Mouse (Mus musculus): ENCODE results near the gene Fam207a.

Fam207a gene

DNA sequence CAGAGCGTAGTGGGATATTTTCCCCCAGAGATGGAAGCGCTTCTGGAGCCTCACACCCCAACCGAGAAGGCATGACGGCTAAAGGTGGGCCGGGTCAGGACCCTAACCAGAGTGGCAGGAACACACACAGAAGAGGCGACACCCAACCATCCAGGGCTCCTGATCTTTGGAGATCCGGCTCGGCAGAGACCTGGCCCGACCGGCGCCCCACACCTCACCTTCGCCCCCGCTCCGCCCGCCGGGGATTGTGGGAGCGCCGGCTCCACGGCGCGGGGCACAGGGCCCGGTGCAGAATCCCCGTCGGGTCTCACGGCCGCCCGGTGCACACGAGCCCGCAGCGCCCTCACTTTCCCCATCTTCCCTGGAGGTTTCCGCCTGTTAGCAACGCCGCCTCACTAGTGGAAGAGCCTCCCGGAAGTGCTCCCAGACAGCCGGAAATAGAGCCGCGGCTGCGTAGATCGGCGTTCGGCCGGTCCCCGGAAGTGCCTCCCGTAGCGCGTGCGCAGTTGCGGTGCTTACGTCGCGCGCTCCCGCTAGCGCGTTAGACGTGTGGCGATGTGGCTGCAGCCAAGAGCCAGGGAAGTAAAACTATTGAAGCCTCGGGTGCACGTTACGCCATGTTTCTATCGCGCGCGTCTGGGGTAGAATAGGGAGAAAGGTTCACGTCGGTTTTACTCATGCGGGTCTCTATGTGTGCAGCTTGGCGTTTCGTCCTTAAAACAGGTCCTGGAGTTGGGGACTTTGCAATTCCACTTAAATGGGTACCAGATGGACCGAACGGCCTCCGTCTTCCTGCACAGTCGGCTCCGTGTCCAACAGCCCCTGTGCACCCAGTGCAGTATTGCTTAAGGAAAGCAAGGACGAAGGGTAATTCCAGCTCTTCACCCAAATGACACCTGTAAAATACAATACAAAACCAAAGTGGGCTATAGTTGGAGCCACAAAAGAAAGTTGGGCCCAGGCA, at the start of gene Fam207a:
Fam207a (minus strand) TSS at position 401 of the 964 bp plus-strand sequence.
- peak; percentile 81 for ATAC-seq (ENCODE audit: insufficient number of reproducible peaks, low FRiP score, low TSS enrichment)

DNA sequence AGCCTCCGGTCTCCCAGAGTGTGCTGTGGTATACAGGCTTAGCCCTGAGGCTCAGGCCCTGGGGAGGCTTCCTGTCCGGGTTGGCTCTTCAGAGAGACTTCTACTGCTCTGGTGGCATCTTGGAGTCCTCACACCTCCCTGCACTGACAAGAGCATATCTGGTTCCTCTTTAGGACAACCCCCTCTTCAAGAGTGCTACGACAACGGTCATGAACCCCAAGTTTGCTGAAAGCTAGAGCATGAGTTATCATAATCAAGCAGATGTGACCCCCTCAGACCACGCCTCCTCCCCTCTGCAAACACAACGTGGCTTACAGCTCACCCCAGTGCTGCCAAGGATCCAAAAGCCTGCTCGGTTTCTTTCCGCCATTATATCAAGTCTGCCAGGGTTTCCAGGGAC, 49.4 kb upstream of the Fam207a start:
- ATAC-seq (ENCODE audit: insufficient number of reproducible peaks, low FRiP score, low TSS enrichment) = no peak

DNA sequence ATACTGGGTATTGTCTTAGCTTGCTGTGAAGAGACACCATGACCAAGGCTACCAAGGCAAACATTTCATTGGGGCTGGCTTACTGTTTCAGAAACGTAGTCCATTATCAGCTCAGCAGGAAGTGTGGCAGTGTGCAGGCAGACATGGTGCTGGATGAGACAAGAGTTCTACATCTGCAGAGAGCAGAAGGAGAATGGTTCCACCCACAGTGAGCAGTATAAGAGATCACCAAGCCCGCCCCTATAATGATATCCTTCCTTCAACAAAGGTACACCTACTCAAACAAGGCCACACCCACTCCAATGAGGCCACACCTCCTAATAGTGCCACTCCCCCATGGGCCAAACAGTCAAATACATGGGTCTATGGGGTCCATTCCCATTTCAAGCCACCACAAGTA, 45.9 kb upstream of the Fam207a start:
- ATAC-seq (ENCODE audit: insufficient number of reproducible peaks, low FRiP score, low TSS enrichment) = no peak

DNA sequence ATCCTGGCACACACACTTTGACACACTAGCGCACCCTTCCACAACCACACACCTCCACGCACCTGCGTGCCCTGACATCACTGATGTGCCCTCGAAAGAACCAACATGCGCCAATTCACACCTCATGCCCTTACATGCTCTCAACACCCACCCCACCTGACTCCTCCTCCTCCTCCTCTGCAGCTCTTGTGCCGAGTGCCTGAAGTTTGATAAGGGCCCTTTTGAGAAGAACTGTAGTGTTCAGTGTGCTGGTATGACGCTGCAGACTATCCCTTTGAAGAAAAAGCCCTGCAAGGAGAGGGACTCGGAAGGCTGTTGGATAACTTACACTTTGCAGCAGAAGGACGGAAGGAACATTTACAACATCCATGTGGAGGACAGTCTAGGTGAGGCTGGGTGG, 45.2 kb upstream of the Fam207a start:
- ATAC-seq (ENCODE audit: insufficient number of reproducible peaks, low FRiP score, low TSS enrichment) = no peak

DNA sequence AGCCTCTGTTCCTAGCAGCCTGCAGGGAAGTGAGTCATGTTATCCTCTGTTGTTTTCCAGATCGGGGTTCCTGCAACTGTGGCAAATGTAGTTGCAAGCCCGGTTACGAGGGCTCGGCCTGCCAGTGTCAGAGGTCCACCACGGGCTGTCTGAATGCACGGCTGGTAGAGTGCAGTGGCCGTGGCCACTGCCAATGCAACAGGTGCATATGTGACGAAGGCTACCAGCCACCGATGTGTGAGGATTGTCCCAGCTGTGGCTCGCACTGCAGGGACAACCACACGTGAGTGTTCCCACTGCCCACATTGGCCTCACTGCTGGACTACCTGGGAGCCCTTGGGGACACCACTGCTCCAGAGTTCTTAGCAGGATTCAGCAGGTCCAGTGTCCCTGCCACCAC, 44.5 kb upstream of the Fam207a start:
- no peak for ATAC-seq (ENCODE audit: insufficient number of reproducible peaks, low FRiP score, low TSS enrichment)

DNA sequence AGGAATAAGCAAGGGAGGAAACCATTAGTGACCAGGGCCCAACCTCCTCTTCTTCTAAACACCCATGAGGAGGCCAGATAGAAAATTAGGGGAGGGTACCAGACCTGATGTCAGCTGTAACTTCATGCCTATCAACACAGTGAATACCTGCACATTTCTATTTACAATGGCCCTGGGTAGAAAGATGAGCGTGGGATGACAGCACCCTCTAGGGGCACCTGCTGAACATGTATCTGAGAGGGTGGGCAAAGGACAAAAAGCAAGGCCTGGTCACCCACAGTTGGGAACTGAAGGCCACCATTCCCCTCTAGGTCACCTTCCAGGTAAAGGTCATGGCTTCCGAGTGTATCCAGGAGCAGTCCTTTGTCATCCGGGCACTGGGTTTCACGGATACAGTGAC, 42.1 kb upstream of the Fam207a start:
- no peak for ATAC-seq (ENCODE audit: insufficient number of reproducible peaks, low FRiP score, low TSS enrichment)

DNA sequence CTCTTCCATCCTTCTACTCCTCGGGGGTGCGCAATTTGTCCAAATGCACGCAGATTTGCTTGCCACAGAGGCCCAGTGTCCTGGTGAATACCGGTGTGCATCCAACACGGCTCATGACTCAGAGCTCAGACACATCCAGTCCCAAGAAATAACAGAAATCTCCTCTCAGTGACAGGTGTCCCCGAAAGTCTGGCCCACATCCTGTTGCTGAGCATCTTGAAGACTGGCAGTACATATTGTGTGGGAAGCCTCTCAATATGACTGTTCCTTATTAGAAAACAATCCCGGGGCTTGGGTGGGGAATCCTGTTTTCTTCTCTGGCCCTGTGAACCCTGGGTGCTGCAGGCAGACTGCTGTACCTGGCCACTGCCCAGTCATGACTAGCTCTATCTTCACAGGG, 41.0 kb upstream of the Fam207a start:
- ATAC-seq (ENCODE audit: insufficient number of reproducible peaks, low FRiP score, low TSS enrichment) = no peak

DNA sequence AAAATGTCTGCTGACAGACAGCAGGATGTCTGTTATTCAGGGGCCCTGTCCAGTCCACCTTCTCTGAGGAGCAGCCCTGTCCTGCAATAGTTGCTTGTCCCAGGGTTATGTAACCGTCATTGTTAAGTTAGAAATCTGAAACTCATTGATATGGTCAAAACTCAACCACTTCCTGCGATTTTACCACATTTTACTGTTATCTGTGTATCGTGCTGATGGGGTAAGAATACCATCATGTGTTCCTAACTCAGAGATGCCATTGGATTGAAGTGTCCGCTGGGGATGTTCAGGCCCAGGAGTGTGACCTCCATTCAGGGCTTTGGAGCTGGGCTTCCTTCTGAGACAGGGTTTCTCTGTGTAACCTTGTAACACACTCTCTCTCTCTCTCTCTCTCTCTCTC, 39.3 kb upstream of the Fam207a start:
- no peak for ATAC-seq (ENCODE audit: insufficient number of reproducible peaks, low FRiP score, low TSS enrichment)

DNA sequence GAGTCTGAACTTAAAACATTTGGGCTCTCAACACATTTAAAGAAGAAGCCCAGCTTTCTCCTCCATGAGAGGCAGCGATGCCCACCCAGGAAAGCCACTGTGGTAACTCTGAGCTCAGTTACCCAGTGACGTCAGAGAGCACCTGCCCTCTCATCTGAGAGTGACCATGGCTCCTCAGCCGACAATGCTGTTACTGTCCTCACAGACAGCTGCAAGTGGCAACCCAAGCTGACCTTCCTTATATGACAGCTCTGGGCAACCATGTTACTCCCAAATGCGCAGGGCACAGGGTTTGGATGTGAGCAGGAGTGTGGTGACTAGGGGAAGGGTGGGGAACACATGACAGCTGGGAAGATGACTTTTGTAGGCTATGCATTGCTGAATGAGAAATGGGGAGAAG, 37.7 kb upstream of the Fam207a start:
- ATAC-seq (ENCODE audit: insufficient number of reproducible peaks, low FRiP score, low TSS enrichment) = no peak

DNA sequence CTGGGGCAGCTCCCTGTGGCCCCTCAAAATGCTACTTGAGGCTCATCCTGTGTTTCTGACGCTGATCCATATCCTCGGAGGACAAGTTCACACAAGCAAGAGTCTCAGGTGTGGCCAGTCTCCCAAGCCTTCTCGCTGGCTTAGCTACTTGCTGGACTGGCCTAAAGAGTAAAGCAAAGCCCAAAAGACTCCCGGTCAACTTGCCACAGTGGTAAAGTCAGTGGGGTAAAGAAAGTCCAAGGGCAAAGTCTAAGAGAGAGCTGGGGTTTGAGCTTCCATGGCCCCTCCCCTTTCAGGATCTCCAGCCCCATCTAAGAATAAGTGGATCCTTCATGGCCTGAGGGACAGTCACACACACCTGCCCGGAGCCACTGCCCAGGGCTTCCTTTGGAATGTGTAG, 36.6 kb upstream of the Fam207a start:
- no peak for ATAC-seq (ENCODE audit: insufficient number of reproducible peaks, low FRiP score, low TSS enrichment)

DNA sequence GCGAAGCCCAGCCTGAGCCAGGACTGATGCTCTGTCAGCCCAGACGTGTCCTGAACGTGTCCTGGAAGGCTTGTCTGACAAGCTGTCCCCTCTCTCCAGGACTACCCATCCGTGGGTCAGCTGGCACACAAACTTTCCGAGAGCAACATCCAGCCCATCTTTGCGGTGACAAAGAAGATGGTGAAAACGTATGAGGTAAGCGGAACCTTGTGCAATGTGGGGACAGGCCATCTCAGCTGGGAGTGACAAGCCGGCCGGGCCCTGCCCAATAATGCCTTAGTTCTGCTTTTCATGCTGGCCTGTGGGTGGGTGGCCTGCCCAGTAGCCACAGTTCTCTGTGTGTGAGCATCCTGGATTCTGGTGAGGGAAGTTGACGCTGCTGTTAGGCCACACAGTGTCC, 35.3 kb upstream of the Fam207a start:
- ATAC-seq (ENCODE audit: insufficient number of reproducible peaks, low FRiP score, low TSS enrichment) = no peak

DNA sequence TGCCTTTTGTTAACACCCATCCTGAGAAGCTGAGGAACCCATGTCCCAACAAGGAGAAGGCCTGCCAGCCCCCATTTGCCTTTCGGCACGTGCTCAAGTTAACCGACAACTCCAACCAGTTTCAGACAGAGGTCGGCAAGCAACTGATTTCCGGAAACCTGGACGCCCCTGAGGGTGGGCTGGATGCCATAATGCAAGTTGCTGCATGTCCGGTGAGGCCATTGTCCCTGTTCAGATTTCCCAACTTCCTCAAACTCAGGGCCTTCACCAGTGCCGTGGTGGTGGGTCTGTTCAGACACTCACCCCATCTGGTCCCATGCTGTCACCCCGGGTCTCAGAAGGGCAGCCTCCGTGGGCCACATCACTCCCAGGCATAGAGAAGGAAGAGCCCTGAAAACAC, 33.0 kb upstream of the Fam207a start:
- ATAC-seq (ENCODE audit: insufficient number of reproducible peaks, low FRiP score, low TSS enrichment) = no peak

DNA sequence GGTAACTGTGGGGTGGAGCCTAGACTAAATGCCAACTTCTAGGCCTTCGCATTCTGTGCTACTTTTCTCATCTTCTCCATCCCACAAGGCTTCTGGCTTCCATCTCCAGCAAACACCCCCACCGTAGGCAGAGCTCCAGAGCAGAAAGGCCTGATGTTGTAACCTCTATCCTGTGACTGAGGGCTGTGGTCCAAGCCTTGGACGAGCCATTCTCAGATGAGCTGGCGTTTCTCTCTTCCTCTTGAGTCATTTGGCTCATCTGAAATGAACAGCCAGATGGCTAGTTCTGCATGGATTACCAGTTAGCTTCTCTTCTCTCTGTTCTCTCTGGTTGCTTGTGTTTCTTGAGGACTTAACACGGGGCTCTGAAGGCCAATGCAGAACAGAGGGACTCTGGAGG, 29.3 kb upstream of the Fam207a start:
- ATAC-seq (ENCODE audit: insufficient number of reproducible peaks, low FRiP score, low TSS enrichment) = peak; percentile 87

DNA sequence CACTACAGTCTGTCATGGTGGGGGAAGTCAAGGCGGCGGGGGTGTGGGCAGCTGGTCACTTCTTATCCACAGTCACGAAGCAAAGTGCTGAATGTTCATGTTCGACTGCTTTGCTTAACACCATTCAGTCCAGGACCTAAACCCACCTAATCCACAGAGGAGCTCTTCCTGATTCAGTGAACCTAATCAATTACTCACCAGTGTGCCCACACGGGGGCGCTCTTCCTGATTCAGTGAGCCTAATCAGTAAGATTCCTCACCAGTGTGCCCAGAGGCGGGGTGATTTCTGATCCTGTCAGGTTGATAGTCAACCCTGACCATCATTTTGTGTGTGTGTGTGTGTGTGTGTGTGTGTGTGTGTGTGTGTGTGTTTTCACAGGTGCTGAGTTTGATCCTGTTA, 27.6 kb upstream of the Fam207a start:
- no peak for ATAC-seq (ENCODE audit: insufficient number of reproducible peaks, low FRiP score, low TSS enrichment)

DNA sequence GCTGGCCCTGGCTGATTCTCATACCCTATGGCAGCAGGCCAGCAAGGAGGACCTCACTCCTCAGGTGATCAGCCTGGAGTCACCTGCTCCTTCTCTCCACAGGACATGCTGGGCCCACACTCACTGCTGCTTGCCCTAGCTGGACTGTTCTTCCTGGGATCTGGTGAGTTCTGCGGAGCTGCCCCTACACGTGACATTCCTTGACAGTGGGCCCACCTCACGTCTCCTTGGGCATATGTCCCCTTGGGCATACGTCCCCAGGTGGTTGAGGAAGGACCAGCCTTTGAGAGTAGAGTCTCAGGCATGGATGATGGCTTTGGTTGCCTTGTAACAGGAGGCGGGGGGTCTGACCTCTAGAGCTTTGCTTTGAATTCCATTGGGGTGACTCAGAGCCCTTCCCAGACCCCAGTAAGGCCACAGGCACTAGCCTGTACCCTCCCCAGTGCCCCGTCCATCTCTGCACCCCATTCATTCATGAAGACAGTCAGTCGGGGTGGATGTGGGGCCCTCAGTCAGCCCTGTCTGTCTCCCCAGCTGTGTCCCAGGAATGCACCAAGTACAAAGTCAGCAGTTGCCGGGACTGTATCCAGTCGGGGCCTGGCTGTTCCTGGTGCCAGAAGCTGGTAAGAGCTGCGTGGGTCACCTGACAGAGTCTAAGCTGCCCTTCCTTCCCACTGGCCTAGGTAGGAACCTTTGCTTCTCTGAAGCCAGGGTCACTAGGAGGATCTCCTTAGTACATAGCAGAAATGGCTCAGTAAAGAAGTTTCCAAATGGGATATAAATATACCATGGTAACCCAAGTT, 26.5 kb upstream of the Fam207a start:
- no peak for ATAC-seq (ENCODE audit: insufficient number of reproducible peaks, low FRiP score, low TSS enrichment)

DNA sequence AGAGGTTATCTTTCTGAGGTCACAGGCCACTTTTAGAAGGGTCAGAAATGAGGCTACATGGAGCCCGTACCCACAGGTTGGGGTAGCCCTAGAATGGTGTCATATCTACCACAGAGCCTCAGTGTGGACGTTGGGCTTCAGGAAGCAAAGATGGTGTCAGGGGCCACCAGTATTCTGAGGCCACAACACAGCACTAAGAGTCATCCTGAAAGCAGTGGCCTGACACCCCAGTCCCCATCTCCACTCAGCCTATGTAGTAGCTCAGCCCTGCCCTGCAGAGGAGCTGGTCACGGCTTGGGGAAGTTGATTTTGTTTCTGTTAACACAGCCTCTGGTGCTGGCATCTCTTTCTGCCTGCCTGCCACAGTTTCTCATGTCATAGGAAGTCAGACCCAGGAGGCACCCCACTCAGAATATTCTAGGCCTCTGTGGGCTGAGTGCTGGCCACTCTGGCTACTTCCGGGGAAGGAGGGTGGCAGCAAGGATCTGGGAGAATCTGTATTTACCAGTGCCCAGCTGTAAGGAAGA, 25.1 kb upstream of the Fam207a start:
- no peak for ATAC-seq (ENCODE audit: insufficient number of reproducible peaks, low FRiP score, low TSS enrichment)

DNA sequence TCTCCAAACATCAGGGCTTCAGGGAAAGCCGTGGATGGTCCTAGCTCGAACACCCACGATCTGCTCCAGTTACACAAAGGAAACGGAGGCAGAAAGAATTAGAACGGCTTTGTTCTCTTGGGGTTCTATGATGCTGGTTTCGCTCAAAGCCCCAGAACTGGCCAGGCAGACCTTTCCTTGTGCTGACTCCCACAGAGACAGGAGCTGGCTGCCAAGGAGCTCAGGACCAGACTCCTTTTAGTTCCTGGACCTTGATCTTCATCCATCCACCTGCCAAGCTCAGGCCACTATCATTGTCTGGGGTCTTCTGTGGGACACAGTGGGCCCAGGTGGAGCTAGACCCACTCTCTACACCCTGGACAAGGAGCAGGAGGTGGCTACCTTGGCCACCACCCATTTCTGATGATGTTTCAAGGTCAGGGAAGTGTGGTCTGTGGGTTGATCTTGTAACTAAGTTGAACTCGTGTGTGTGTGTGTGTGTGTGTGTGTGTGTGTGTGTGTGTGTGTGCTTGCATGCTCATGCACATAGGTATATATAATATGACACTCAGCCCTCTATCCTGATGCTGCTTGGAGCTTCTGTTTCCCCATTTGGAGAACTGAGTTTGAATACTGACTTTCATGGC, 23.8 kb upstream of the Fam207a start:
- no peak for ATAC-seq (ENCODE audit: insufficient number of reproducible peaks, low FRiP score, low TSS enrichment)

DNA sequence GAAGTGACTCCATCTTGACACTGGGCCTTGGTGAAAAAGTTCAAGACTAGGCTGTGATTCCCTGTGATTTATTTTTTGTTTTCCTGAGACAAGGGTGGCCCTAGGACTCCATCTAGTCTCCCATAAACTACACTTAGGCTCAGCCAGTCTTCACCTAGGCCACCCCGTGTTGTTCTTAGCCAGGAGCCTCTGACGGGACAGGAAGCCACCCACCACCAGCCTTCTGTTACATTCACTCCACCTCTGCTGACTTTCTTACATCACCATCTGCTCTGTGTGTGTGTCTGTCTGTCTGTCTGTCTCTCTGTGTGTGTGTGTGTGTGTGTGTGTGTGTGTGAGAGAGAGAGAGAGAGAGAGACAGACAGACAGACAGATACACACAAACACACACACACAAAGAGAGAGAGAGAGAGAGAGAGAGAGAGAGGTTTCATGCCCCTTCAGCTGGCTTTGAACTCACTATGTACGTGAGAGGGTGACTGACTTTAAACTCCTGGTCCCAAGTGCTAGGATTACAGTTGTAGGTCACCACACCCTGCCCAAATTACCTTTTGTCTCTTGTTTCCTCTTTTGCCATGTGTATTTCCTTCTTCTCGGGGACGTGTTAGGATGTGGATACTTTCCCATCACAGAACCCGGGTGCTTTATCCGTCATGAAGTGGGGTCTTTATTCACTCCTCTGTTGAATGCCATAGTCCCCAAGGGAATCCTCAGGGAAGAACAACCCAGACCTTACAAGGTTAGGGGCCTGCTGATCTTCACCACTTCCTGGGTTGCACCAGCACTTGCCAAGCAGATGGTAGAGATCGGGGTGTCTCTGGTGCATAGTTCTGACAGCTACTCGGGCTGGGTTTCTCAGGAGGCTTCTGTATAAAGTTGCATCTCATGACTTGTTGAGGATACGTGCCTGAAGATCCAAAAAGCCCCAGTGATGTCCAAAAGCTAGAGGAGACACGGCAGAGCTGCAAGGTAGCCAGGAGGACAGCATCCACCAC, 21.9 kb upstream of the Fam207a start:
- ATAC-seq (ENCODE audit: insufficient number of reproducible peaks, low FRiP score, low TSS enrichment) = no peak

DNA sequence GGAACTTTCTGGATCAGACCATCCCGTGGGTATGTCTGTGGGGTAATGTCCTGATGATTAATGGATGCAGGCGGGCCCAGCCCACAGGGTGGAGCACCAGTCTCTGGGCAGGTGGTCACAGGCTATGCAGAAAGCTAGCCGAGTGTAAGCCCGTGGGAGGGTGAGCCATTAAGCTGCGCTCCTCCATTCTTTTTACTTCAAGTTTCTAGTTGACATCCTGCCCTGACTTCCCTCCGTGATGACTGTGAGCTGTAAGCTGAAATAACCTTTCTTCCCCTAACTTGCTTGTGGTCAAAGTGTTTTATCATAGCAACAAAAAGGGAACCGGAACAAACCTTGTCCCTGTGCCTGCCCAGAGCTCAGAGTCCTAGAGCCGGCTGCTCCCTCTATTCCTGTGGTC, 21.1 kb upstream of the Fam207a start:
- no peak for ATAC-seq (ENCODE audit: insufficient number of reproducible peaks, low FRiP score, low TSS enrichment)

DNA sequence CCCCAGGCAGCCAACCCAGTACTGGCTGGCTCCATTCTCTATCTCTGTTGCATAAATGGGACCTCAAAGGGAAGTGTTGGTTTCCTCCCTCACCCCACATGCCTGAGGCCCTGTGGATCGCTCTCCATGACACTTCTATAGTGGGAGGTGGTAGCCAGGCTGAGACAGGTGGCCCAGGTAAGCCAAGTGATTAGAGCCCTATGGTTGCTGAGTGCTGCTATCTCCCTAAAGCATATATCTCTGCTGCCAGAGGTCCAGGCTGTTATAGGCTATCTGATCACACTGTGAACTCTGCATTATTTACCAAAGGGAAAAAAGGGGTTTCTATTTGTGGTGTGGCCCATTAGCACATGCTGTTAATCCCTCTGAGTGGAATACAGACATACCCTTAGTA, 16.4 kb upstream of the Fam207a start:
- ATAC-seq (ENCODE audit: insufficient number of reproducible peaks, low FRiP score, low TSS enrichment) = no peak
